In the genomic region with DNA sequence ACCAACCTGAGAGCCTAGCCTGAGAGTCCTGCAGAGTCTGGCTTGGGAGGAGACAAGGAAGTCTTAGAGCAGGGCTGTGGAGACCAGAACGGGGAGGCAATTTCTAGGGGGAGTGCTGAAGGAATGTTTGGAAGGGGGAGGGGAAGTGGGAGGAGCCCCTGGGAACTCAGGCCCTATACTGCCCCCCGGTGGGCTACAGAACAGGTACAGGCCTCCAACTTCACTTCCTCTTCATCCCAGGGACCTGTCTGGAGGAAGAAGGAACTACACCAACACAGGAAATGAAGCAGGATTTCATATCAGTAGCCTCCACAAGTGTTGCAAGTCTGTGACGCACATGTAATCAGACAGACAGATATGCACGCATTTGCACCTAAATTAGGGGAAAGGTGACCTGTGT, we compare ENCODE assay signal across 12 mouse cellular contexts.
A peak's percentile ranks its signal among the peaks of the same experiment; 100 is the strongest.
DNase-seq lines count a peak whose midpoint lies in the region; ATAC-seq and TF ChIP-seq lines count a peak whose summit lies in the region.
"Had no signal": no experiment of that assay in that cellular context is flagged by ENCODE, and none has a peak within 500 bp of the region (broad histone marks: within the 10 kb centered on the region; RNA-seq: fewer than 3 reads in every experiment).

No protein-coding gene starts in this region.

- TF ChIP-seq POLR2A in CH12.LX (IDR thresholded peaks at IDR 0.05; ENCODE audit: low read depth, low read length): no peak

- no peak overlapping the region for H3K9ac ChIP-seq in CH12.LX (ENCODE audit: insufficient read depth, low read depth)
- no peak overlapping the region for H3K9ac ChIP-seq in liver, postnatal 0 days (replicated peaks)
- H3K9ac ChIP-seq: limb, embryonic 12.5 days had no signal

- in situ Hi-C loops in CH12.LX (cut with MboI; ENCODE audit: low pct_ligation_motif_present, low pct_unique_long_range_greater_than_20kb, low sequenced_read_pairs): no loop called here

- H3K27ac ChIP-seq in CH12.LX (ENCODE audit: insufficient read depth, low read depth): no peak overlapping the region
- H3K27ac ChIP-seq in liver, postnatal 0 days (ENCODE audit: low read depth): no peak overlapping the region
- H3K27ac ChIP-seq: limb, embryonic 12.5 days had no signal

- H3K4me1 ChIP-seq in CH12.LX (ENCODE audit: control insufficient read depth in 1 of 2, insufficient read depth in 2 of 2): no peaks in the 10 kb centered on the region
- no peaks in the 10 kb centered on the region for H3K4me1 ChIP-seq in liver, postnatal 0 days (ENCODE audit: insufficient read depth)
- H3K4me1 ChIP-seq: limb, embryonic 12.5 days had no signal

- DNase-seq in kidney, postnatal 4 days: peak; percentile 28 to 49
- no peak for DNase-seq in kidney, adult 8-10 months
- DNase-seq in CH12.LX (ENCODE audit: extremely low read depth): peak; percentile 30
- DNase-seq in NIH3T3 (ENCODE audit: low read depth): peak; percentile 10
- peak; percentile 37 for DNase-seq in liver, postnatal 0 days
- no peak for DNase-seq in frontal cortex, postnatal 36 days (ENCODE audit: low spot score in 2 of 2)
- no peak for DNase-seq in urinary bladder, adult 2 months (ENCODE audit: low spot score)
- DNase-seq: cerebellum, adult 9-10 months; layer of hippocampus, adult 9-11 months; lung, postnatal 36 days; thymus, postnatal 25 days had no signal

- H3K36me3 ChIP-seq in CH12.LX (replicated peaks in 1 of 2; ENCODE audit: control insufficient read depth in 1 of 2, insufficient read depth in 1 of 2, low read length in 1 of 2): no peaks in the 10 kb centered on the region
- H3K36me3 ChIP-seq in liver, postnatal 0 days (replicated peaks; ENCODE audit: insufficient read depth, low read length): no peaks in the 10 kb centered on the region
- H3K36me3 ChIP-seq: limb, embryonic 12.5 days had no signal

- no peak overlapping the region for H3K4me3 ChIP-seq in CH12.LX (replicated peaks in 1 of 3; ENCODE audit: low read depth in 2 of 3, low read length in 2 of 3, poor library complexity in 1 of 3)
- H3K4me3 ChIP-seq in liver, postnatal 0 days (ENCODE audit: low read depth, low read length): no peak overlapping the region
- H3K4me3 ChIP-seq: limb, embryonic 12.5 days had no signal

- peak in 1 of 2 experiments; percentile 58; a peak in 2 of 4 replicates for TF ChIP-seq CTCF in CH12.LX (conservative IDR thresholded peaks at IDR 0.05 in 1 of 2, IDR thresholded peaks at IDR 0.05 in 1 of 2; ENCODE audit: low read depth in 2 of 2, low read length in 2 of 2)
- TF ChIP-seq CTCF in liver, postnatal 0 days (IDR thresholded peaks at IDR 0.05; ENCODE audit: low read depth): peak; percentile 39

- WGBS in liver, postnatal 0 days (ENCODE audit: insufficient replicate concordance): 27% methylated on average over 4 of the region's 4 CpGs

- H3K4me2 ChIP-seq in CH12.LX (ENCODE audit: insufficient read depth, low read depth, poor library complexity, severe bottlenecking): peak overlapping the region; percentile 67
- H3K4me2 ChIP-seq in liver, postnatal 0 days (ENCODE audit: low read depth, low read length): no peak overlapping the region
- H3K4me2 ChIP-seq: limb, embryonic 12.5 days had no signal

- no peak for TF ChIP-seq EP300 in CH12.LX (IDR thresholded peaks at IDR 0.05; ENCODE audit: low read length)
- no peak for TF ChIP-seq EP300 in liver, postnatal 0 days (IDR thresholded peaks at IDR 0.05; ENCODE audit: low read depth)

- dilution Hi-C loops in CH12.LX (cut with MboI; ENCODE audit: extremely low pct_ligation_motif_present, extremely low pct_unique_long_range_greater_than_20kb, low sequenced_read_pairs): no loop called here

- peak; percentile 20 for TF ChIP-seq RAD21 in CH12.LX (IDR thresholded peaks at IDR 0.05; ENCODE audit: low read depth, low read length)

- ATAC-seq in liver, postnatal 0 days: peak; percentile 51

- no peaks in the 10 kb centered on the region for H3K9me3 ChIP-seq in CH12.LX (replicated peaks; ENCODE audit: low read length)
- no peaks in the 10 kb centered on the region for H3K9me3 ChIP-seq in liver, postnatal 0 days (ENCODE audit: low read length)
- H3K9me3 ChIP-seq: limb, embryonic 12.5 days had no signal

- no peaks in the 10 kb centered on the region for H3K79me2 ChIP-seq in CH12.LX (replicated peaks; ENCODE audit: control insufficient read depth, extremely low read depth, insufficient read depth, poor library complexity, severe bottlenecking)

- H3K27me3 ChIP-seq in CH12.LX (replicated peaks): peaks cover 4% of the 10 kb centered on the region
- H3K27me3 ChIP-seq in liver, postnatal 0 days (ENCODE audit: insufficient read depth, low read length): no peaks in the 10 kb centered on the region
- H3K27me3 ChIP-seq: limb, embryonic 12.5 days had no signal

TF ChIP-seq in CH12.LX, 34 proteins besides CTCF, POLR2A, EP300 and RAD21:
- TF ChIP-seq UBTF (IDR thresholded peaks at IDR 0.05; ENCODE audit: low read depth, low read length) (no peak), CHD2 (IDR thresholded peaks at IDR 0.05; ENCODE audit: low read length) (0 out of 2 replicates have a peak, but pooled peaks have one; percentile 35), SMC3 (IDR thresholded peaks at IDR 0.05; ENCODE audit: low read depth, low read length) (peak; percentile 35), POLR2AphosphoS2 (IDR thresholded peaks at IDR 0.05; ENCODE audit: low read depth, low read length) (no peak), ELF1 (IDR thresholded peaks at IDR 0.05; ENCODE audit: low read depth, low read length) (peak; percentile 46; the same call in 1 of the 2 replicates)

Comparison
In these comparisons a context has a peak if more than half of its experiments do, and no peak if none do; other contexts are left out.
1. DNase-seq: peak in kidney, postnatal 4 days (2 of 2), CH12.LX (single experiment), NIH3T3 (single experiment) and liver, postnatal 0 days (single experiment); none in kidney, adult 8-10 months (0 of 2), frontal cortex, postnatal 36 days (0 of 2) and urinary bladder, adult 2 months (single experiment).